Mouse (Mus musculus) CH12.LX (cell line): Measurements from ENCODE around the gene Map2k5.

ENCODE experiments used
- CHD1 ChIP-seq: IDR thresholded peaks from 2 replicates; pipeline ENCODE4 v1.6.1; 2012; ENCODE audit warnings: low read depth, low read length, improper control_type of control experiment, inconsistent platforms
- CTCF ChIP-seq, 2 experiments: IDR thresholded peaks in 1 of 2; conservative IDR thresholded peaks in 1 of 2; 2 replicates each; pipeline ENCODE4 v1.5.1; 2011 to 2012; ENCODE audit warnings: low read depth in 2 of 2, low read length in 2 of 2, improper control_type of control experiment in 1 of 2, inconsistent platforms in 1 of 2, mild to moderate bottlenecking in 1 of 2, moderate library complexity in 1 of 2
- E2F4 ChIP-seq: IDR thresholded peaks from 2 replicates; pipeline ENCODE4 v1.6.1; 2011; ENCODE audit warnings: low read depth, low read length, improper control_type of control experiment; ENCODE audit not compliant: insufficient replicate concordance
- HCFC1 ChIP-seq: IDR thresholded peaks from 2 replicates; pipeline ENCODE4 v1.6.1; 2012; ENCODE audit warnings: low read depth, mild to moderate bottlenecking, inconsistent platforms, low read length, improper control_type of control experiment
- MAFK ChIP-seq: IDR thresholded peaks from 2 replicates; pipeline ENCODE4 v1.6.1; 2011; ENCODE audit warnings: low read length, improper control_type of control experiment; ENCODE audit not compliant: insufficient replicate concordance
- TBP ChIP-seq: conservative IDR thresholded peaks from 2 replicates; pipeline ENCODE4 v1.6.1; 2011; ENCODE audit warnings: low read depth, low read length, improper control_type of control experiment
- USF1 ChIP-seq: IDR thresholded peaks from 2 replicates; pipeline ENCODE4 v1.6.1; 2014; ENCODE audit warnings: low read depth, mild to moderate bottlenecking, inconsistent platforms, low read length, improper control_type of control experiment

GRCm38 (mm10) chr9:63241241-63241640 is 136.5 kb downstream of the Map2k5 start:
- no peak for TF ChIP-seq HCFC1
- no peak for TF ChIP-seq CTCF (conservative IDR thresholded peaks at IDR 0.05 in 1 of 2, IDR thresholded peaks at IDR 0.05 in 1 of 2; ENCODE audit: low read depth in 2 of 2, low read length in 2 of 2)
- TF ChIP-seq MAFK: no peak
- TF ChIP-seq TBP: no peak
- TF ChIP-seq CHD1: no peak
- TF ChIP-seq USF1: no peak
- no peak for TF ChIP-seq E2F4
